Mouse (Mus musculus) heart, embryonic 16.5 days (tissue): ENCODE results near the gene Sox6. TPM values are rescaled to one million over a fixed set of nuclear protein-coding genes. Genes with fewer than 3 reads are reported as not detected.

Source experiments
- ATAC-seq: fragments of 200-750 bp; cut with Nextera tagmentation; replicated peaks from 2 replicates; pipeline ENCODE4 v1.8.0; 2017; ENCODE audit warnings: moderate number of reproducible peaks; ENCODE audit not compliant: insufficient read depth, low FRiP score; ENCODE audit errors: extremely low read depth
- H3K27ac ChIP-seq: fragments of 300-500 bp; sonication (generic); 2 replicates; pipeline ENCODE4 v1.5.1; 2014; ENCODE audit warnings: mild to moderate bottlenecking, low read length, control low read depth, moderate library complexity
- H3K27me3 ChIP-seq: fragments of 300-500 bp; sonication (generic); 2 replicates; pipeline ENCODE4 v1.6.1; 2014; ENCODE audit warnings: low read length, mixed read lengths; ENCODE audit not compliant: control insufficient read depth, insufficient read depth
- H3K36me3 ChIP-seq: fragments of 300-500 bp; sonication (generic); 2 replicates; pipeline ENCODE4 v1.6.1; 2014; ENCODE audit not compliant: control insufficient read depth, insufficient read depth
- H3K4me1 ChIP-seq: fragments of 300-500 bp; sonication (generic); 2 replicates; pipeline ENCODE4 v1.6.1; 2014; ENCODE audit warnings: low read length, mixed read lengths; ENCODE audit not compliant: control insufficient read depth, insufficient read depth
- H3K4me2 ChIP-seq: fragments of 300-500 bp; sonication (generic); 2 replicates; pipeline ENCODE4 v1.6.1; 2014; ENCODE audit warnings: low read depth, mild to moderate bottlenecking, control low read depth, low read length
- H3K4me3 ChIP-seq: fragments of 300-500 bp; sonication (generic); 2 replicates; pipeline ENCODE4 v1.5.1; 2014; ENCODE audit warnings: mild to moderate bottlenecking, control low read depth, low read length
- H3K9ac ChIP-seq: fragments of 300-500 bp; sonication (generic); 2 replicates; pipeline ENCODE4 v1.6.1; 2014; ENCODE audit warnings: low read length, control low read depth
- H3K9me3 ChIP-seq: fragments of 300-500 bp; sonication (generic); replicated peaks from 2 replicates; pipeline ENCODE4 v1.6.1; 2016; ENCODE audit warnings: low read length; ENCODE audit not compliant: control insufficient read depth
- WGBS: fragments of 180-500 bp; shearing (Covaris S2); extraction: QIAGEN DNeasy Blood & Tissue Kit; methylation state at CpG from one replicate; pipeline ENCODE4 v1.1.7; 2014; 5-methylcytosine and 5-hydroxymethylcytosine counted together
- polyA plus RNA-seq: library from polyadenylated mRNA; unstranded; fragments of >200 nt; fragmentation: Nextera tagmentation; extraction: Ambion mirVana; gene quantifications from 2 replicates; pipeline ENCODE4 v1.2.1, GENCODE M21; 2015

Sox6 gene
- polyA plus RNA-seq, 1 experiment from 2014 or later = 25.6 TPM

- Histone ChIP-seq H3K36me3 (no peaks in the 10 kb centered on the region), H3K27me3 (no peaks in the 10 kb centered on the region), H3K9me3 (no peaks in the 10 kb centered on the region), H3K27ac (no peak overlapping the region), H3K4me1 (peaks cover 6% of the 10 kb centered on the region; the same call in 1 of the 2 replicates), H3K4me2 (no peak overlapping the region), H3K4me3 (no peak overlapping the region), H3K9ac (no peak overlapping the region)
- WGBS = 41% methylated on average over 8 of the region's 8 CpGs
- ATAC-seq = no peak
Observed at GRCm38 (mm10) chr7:115693206-115693605, 345.4 kb downstream of the Sox6 start.

- WGBS = 82% methylated on average over 4 of the region's 4 CpGs
- Histone ChIP-seq H3K27me3 (no peaks in the 10 kb centered on the region), H3K4me2 (no peak overlapping the region), H3K36me3 (no peaks in the 10 kb centered on the region), H3K4me1 (peaks cover 6% of the 10 kb centered on the region; the same call in 1 of the 2 replicates), H3K27ac (no peak overlapping the region), H3K9ac (no peak overlapping the region), H3K4me3 (no peak overlapping the region), H3K9me3 (no peaks in the 10 kb centered on the region)
- ATAC-seq = no peak
Observed at GRCm38 (mm10) chr7:115691091-115691490, 347.5 kb downstream of the Sox6 start.

- ATAC-seq = no peak
- 89% methylated on average over 6 of the region's 6 CpGs for WGBS
Observed at GRCm38 (mm10) chr7:115686687-115687086, 351.9 kb downstream of the Sox6 start.

GRCm38 (mm10) chr7:115684142-115684541, 354.5 kb downstream of the Sox6 start:
- 91% methylated on average over 3 of the region's 3 CpGs for WGBS
- H3K9ac ChIP-seq = no peak overlapping the region
- 0 out of 2 replicates have a peak, but pooled peaks cover 2% of the 10 kb centered on the region for H3K36me3 ChIP-seq
- no peak for ATAC-seq
- no peaks in the 10 kb centered on the region for H3K9me3 ChIP-seq
- no peak overlapping the region for H3K4me2 ChIP-seq
- H3K4me3 ChIP-seq = no peak overlapping the region
- no peaks in the 10 kb centered on the region for H3K27me3 ChIP-seq
- no peaks in the 10 kb centered on the region for H3K4me1 ChIP-seq
- no peak overlapping the region for H3K27ac ChIP-seq

More at GRCm38 (mm10) chr7:115686687-115687086, 351.9 kb downstream of the Sox6 start:
- Histone ChIP-seq H3K27me3 (no peaks in the 10 kb centered on the region), H3K36me3 (0 out of 2 replicates have a peak, but pooled peaks cover 2% of the 10 kb centered on the region), H3K4me1 (no peaks in the 10 kb centered on the region), H3K4me2 (no peak overlapping the region), H3K4me3 (no peak overlapping the region), H3K9me3 (no peaks in the 10 kb centered on the region), H3K9ac (no peak overlapping the region), H3K27ac (no peak overlapping the region)

GRCm38 (mm10) chr7:115671749-115672148, 366.8 kb downstream of the Sox6 start:
- Histone ChIP-seq H3K36me3 (no peaks in the 10 kb centered on the region), H3K27ac (no peak overlapping the region), H3K4me2 (no peak overlapping the region), H3K4me1 (peaks cover 22% of the 10 kb centered on the region), H3K9me3 (no peaks in the 10 kb centered on the region), H3K4me3 (no peak overlapping the region), H3K9ac (no peak overlapping the region), H3K27me3 (no peaks in the 10 kb centered on the region)
- 92% methylated on average over 2 of the region's 2 CpGs for WGBS
- ATAC-seq = no peak

- Histone ChIP-seq H3K27me3 (no peaks in the 10 kb centered on the region), H3K4me3 (no peak overlapping the region), H3K9me3 (no peaks in the 10 kb centered on the region), H3K4me2 (no peak overlapping the region), H3K9ac (no peak overlapping the region), H3K27ac (no peak overlapping the region), H3K4me1 (peaks cover 27% of the 10 kb centered on the region), H3K36me3 (no peaks in the 10 kb centered on the region)
- WGBS = 63% methylated on average over 4 of the region's 4 CpGs
- no peak for ATAC-seq
Observed at GRCm38 (mm10) chr7:115671272-115671671, 367.3 kb downstream of the Sox6 start.

GRCm38 (mm10) chr7:115669207-115670004, 369.2 kb downstream of the Sox6 start:
- ATAC-seq = no peak; the same call in 1 of the 2 replicates
- H3K4me3 ChIP-seq = no peak overlapping the region
- H3K27me3 ChIP-seq = no peaks in the 10 kb centered on the region
- H3K4me2 ChIP-seq = no peak overlapping the region
- peak overlapping the region; percentile 26; the same call in 1 of the 2 replicates for H3K27ac ChIP-seq
- no peak overlapping the region for H3K9ac ChIP-seq
- no peaks in the 10 kb centered on the region for H3K9me3 ChIP-seq
- peaks cover 28% of the 10 kb centered on the region for H3K4me1 ChIP-seq
- WGBS = 61% methylated on average over 6 of the region's 6 CpGs
- H3K36me3 ChIP-seq = no peaks in the 10 kb centered on the region

GRCm38 (mm10) chr7:115666686-115667382, 371.8 kb downstream of the Sox6 start:
- Histone ChIP-seq H3K36me3 (no peaks in the 10 kb centered on the region), H3K27ac (no peak overlapping the region), H3K9me3 (no peaks in the 10 kb centered on the region), H3K4me2 (peak overlapping the region; percentile 50), H3K4me1 (peaks cover 24% of the 10 kb centered on the region), H3K4me3 (peak overlapping the region; percentile 25), H3K27me3 (no peaks in the 10 kb centered on the region), H3K9ac (peak overlapping the region; percentile 21; the same call in 1 of the 2 replicates)
- WGBS = 40% methylated on average over 18 of the region's 18 CpGs
- no peak for ATAC-seq

GRCm38 (mm10) chr7:115663399-115663798, 375.2 kb downstream of the Sox6 start:
- 77% methylated on average over 6 of the region's 6 CpGs for WGBS
- Histone ChIP-seq H3K4me1 (peaks cover 15% of the 10 kb centered on the region), H3K9ac (no peak overlapping the region), H3K27ac (no peak overlapping the region), H3K27me3 (no peaks in the 10 kb centered on the region), H3K36me3 (peaks cover 2% of the 10 kb centered on the region; the same call in 1 of the 2 replicates), H3K4me2 (no peak overlapping the region), H3K4me3 (no peak overlapping the region), H3K9me3 (no peaks in the 10 kb centered on the region)
- ATAC-seq = no peak
